Mouse (Mus musculus): ENCODE measurements around the gene Gimap5. TPM values are rescaled to one million over a fixed set of nuclear protein-coding genes. Genes with fewer than 3 reads are reported as not detected.

Gimap5 gene
- polyA plus RNA-seq, 1 experiment from 2014 or later, result 2.0 TPM

DNA sequence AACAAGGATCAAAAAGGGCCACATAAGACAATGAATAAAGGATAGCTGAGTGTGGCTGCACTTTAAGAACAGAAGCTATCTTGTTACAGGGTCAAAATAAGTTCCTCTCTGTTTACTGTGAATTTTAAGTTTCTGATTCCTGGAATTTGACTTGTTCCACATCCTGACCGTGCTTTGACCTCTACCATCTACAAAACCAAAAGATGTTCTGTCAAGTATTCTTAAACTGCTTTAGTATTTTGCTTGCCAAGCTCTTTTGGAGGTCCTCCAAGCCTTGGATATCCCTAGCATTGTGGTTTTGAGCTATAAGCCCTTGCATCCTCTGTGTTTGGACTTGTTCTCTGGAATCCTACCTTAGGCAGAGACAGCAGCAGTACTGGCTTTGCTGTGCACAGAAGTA, 39.2 kb downstream of the Gimap5 start:
- Histone ChIP-seq H3K27me3 (no peaks in the 10 kb centered on the region), H3K4me2 (no peak overlapping the region), H3K9me3 (no peaks in the 10 kb centered on the region), H3K9ac (no peak overlapping the region), H3K4me3 (no peak overlapping the region), H3K36me3 (no peaks in the 10 kb centered on the region), H3K27ac (replicated peaks) (no peak overlapping the region), H3K4me1 (replicated peaks) (no peaks in the 10 kb centered on the region)
- 67% methylated on average over 1 of the region's 1 CpGs for WGBS
- ATAC-seq (ENCODE audit: low read depth), result no peak

DNA sequence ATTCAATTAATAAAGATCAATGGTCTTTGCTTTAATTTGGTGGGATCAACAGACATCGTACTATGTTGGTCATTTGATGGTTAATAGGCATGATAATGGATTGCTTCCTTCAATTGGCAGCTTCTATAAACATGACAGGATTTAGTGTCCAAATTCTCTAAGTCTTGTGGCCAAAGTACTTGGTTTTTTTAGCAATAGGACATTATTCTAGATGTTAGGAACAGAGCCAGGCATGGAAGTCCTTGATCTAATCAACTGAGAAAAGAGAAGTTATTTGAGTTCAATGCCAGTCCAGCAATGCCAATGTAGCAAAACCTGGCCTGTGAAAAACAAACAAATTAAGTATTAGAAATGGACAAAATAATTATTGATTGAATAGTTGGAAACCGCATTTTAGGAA, 39.6 kb downstream of the Gimap5 start:
- no peak overlapping the region for H3K4me2 ChIP-seq
- H3K4me1 ChIP-seq (replicated peaks), result no peaks in the 10 kb centered on the region
- WGBS, result 80% methylated on average over 2 of the region's 2 CpGs
- H3K27ac ChIP-seq (replicated peaks), result no peak overlapping the region
- H3K36me3 ChIP-seq, result no peaks in the 10 kb centered on the region
- no peak overlapping the region for H3K9ac ChIP-seq
- no peak for ATAC-seq (ENCODE audit: low read depth)
- H3K4me3 ChIP-seq, result no peak overlapping the region
- no peaks in the 10 kb centered on the region for H3K27me3 ChIP-seq
- no peaks in the 10 kb centered on the region for H3K9me3 ChIP-seq

DNA sequence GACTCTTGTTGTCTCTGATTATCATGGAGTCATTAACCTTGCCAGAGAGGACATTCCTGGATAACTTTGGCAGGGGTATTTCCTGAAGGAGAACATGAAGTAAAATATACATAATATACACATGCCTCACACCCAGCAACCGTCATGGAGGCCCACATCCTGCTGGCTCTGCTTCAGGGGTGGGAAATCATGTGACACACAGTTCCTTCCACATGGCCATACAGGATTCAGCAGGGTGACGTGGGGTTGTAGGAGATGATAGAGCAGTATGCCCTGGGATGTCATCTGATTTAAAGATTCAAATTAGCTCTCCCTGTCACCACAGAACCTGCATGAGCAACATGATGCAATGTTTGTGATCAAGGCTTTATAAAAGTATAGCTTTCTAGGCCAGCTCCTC, 41.9 kb downstream of the Gimap5 start:
- whole genome bisulfite sequencing, result 87% methylated on average over 2 of the region's 2 CpGs
- ATAC-seq (ENCODE audit: low read depth), result no peak

DNA sequence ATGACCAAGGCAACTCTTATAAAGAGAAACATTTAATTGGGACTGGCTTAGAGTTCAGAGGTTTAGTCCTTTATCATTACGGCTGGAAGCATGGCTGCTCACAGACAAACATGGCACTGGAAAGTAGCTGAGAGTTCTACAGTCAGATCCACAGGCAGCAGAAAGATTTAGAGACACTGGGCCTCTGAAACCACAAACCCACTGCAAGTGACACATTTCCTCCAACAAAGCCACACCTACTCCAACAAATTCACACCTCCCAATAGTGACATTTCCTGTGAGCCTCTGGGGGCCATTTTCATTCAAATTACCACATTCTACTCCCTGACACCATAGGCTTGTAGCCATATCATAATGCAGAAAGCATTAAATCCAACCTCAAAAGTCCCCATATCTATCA, 55.9 kb downstream of the Gimap5 start:
- WGBS, result 90% methylated on average over 1 of the region's 1 CpGs
- Histone ChIP-seq H3K36me3 (no peaks in the 10 kb centered on the region), H3K4me1 (replicated peaks) (no peaks in the 10 kb centered on the region), H3K27ac (replicated peaks) (no peak overlapping the region), H3K27me3 (no peaks in the 10 kb centered on the region), H3K9ac (no peak overlapping the region), H3K4me2 (no peak overlapping the region), H3K4me3 (no peak overlapping the region), H3K9me3 (no peaks in the 10 kb centered on the region; the same call in 1 of the 2 replicates)
- no peak for ATAC-seq (ENCODE audit: low read depth)

More for the DNA sequence above, 41.9 kb downstream of the Gimap5 start:
- Histone ChIP-seq H3K27me3 (no peaks in the 10 kb centered on the region), H3K9ac (no peak overlapping the region), H3K36me3 (no peaks in the 10 kb centered on the region), H3K27ac (replicated peaks) (no peak overlapping the region), H3K9me3 (no peaks in the 10 kb centered on the region), H3K4me3 (no peak overlapping the region), H3K4me2 (no peak overlapping the region), H3K4me1 (replicated peaks) (no peaks in the 10 kb centered on the region)

DNA sequence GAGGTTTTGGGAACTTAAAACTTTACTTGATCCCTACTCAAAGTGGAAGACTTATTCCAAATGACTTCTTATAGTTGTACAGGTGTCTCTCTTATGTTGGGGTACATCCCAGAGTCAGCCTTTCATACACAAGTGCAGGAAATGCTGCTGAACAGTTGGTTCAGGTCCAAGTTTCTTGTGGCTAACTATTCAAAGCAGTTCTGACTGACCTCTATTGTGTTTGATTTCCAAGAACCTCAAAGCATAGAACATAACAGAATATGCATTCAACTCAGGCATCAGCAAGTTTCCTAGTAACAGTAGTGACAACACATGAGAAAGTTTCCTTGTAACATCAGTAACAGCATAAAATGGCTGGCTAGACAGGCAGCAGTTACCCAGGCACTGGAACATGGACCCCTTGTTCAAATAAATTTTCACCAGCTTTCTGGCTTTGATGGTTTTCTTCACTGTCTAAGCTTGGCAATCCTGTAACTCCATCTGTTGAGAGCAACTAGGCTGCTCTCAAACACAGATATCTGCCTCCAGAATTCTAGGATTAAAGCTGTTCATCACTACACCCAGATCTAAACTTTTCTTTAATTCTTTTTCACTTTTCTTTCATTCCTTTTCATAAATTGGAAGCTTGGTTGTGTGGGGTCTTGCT, 57.5 kb downstream of the Gimap5 start:
- no peak overlapping the region for H3K27ac ChIP-seq (replicated peaks)
- ATAC-seq (ENCODE audit: low read depth), result no peak
- H3K27me3 ChIP-seq, result no peaks in the 10 kb centered on the region

More for the DNA sequence above, 57.5 kb downstream of the Gimap5 start:
- no peak overlapping the region for H3K9ac ChIP-seq
- no peaks in the 10 kb centered on the region; the same call in 1 of the 2 replicates for H3K9me3 ChIP-seq
- H3K4me1 ChIP-seq (replicated peaks), result no peaks in the 10 kb centered on the region
- H3K4me2 ChIP-seq, result no peak overlapping the region
- H3K36me3 ChIP-seq, result no peaks in the 10 kb centered on the region
- H3K4me3 ChIP-seq, result no peak overlapping the region

Other genes with a start within 250 kb of the Gimap5 start
- 177 and 203 TPM in 2 replicates for gene Atp6v0e2, start 208.6 kb upstream of the Gimap5 start, polyA plus RNA-seq (2015; fragmentation: Nextera tagmentation; extraction: Ambion mirVana)
- 20.7 and 24.0 TPM in 2 replicates for gene Lrrc61, start 191.4 kb upstream of the Gimap5 start, polyA plus RNA-seq (2015; fragmentation: Nextera tagmentation; extraction: Ambion mirVana)
- gene Rarres2, start 173.4 kb upstream of the Gimap5 start, polyA plus RNA-seq (2015; fragmentation: Nextera tagmentation; extraction: Ambion mirVana), result 9.2 and 10.9 TPM in 2 replicates
- gene Gm45021, start 156.6 kb upstream of the Gimap5 start, polyA plus RNA-seq (2015; fragmentation: Nextera tagmentation; extraction: Ambion mirVana), result not detected in 2 replicates
- 38.0 and 40.3 TPM in 2 replicates for gene Repin1, start 152.3 kb upstream of the Gimap5 start, polyA plus RNA-seq (2015; fragmentation: Nextera tagmentation; extraction: Ambion mirVana)
- gene Gm44965, start 152.3 kb upstream of the Gimap5 start, polyA plus RNA-seq (2015; fragmentation: Nextera tagmentation; extraction: Ambion mirVana), result not detected in 2 replicates
- 11.3 and 15.7 TPM in 2 replicates for gene Zfp775, start 144.1 kb upstream of the Gimap5 start, polyA plus RNA-seq (2015; fragmentation: Nextera tagmentation; extraction: Ambion mirVana)
- gene AI854703, start 119.4 kb upstream of the Gimap5 start, polyA plus RNA-seq (2015; fragmentation: Nextera tagmentation; extraction: Ambion mirVana), result 11.2 and 12.7 TPM in 2 replicates
- gene Gimap8, start 99.0 kb upstream of the Gimap5 start, polyA plus RNA-seq (2015; fragmentation: Nextera tagmentation; extraction: Ambion mirVana), result 0.74 TPM in 2 replicates
- 1.6 and 2.7 TPM in 2 replicates for gene Gimap9, start 70.1 kb upstream of the Gimap5 start, polyA plus RNA-seq (2015; fragmentation: Nextera tagmentation; extraction: Ambion mirVana)
- gene Gimap4, start 61.6 kb upstream of the Gimap5 start, polyA plus RNA-seq (2015; fragmentation: Nextera tagmentation; extraction: Ambion mirVana), result 2.9 and 3.3 TPM in 2 replicates
- 10.9 and 11.6 TPM in 2 replicates for gene Gimap6, start 38.0 kb upstream of the Gimap5 start, polyA plus RNA-seq (2015; fragmentation: Nextera tagmentation; extraction: Ambion mirVana)
- gene Gm28053, start 27.6 kb upstream of the Gimap5 start, polyA plus RNA-seq (2015; fragmentation: Nextera tagmentation; extraction: Ambion mirVana), result 0.95 TPM in 1 of 2 replicates, not detected in the other
- gene Gimap7, start 27.6 kb upstream of the Gimap5 start, polyA plus RNA-seq (2015; fragmentation: Nextera tagmentation; extraction: Ambion mirVana), result not detected in 2 replicates
- 8.6 and 8.7 TPM in 2 replicates for gene Gimap1, start 7.1 kb upstream of the Gimap5 start, polyA plus RNA-seq (2015; fragmentation: Nextera tagmentation; extraction: Ambion mirVana)
- not detected in 2 replicates for gene Gimap3, start 24.7 kb downstream of the Gimap5 start, polyA plus RNA-seq (2015; fragmentation: Nextera tagmentation; extraction: Ambion mirVana)
- gene Tmem176a, start 94.7 kb downstream of the Gimap5 start, polyA plus RNA-seq (2015; fragmentation: Nextera tagmentation; extraction: Ambion mirVana), result 22.8 and 30.5 TPM in 2 replicates
- 127 and 151 TPM in 2 replicates for gene Tmem176b, start 95.3 kb downstream of the Gimap5 start, polyA plus RNA-seq (2015; fragmentation: Nextera tagmentation; extraction: Ambion mirVana)
- not detected in 2 replicates for gene Aoc1, start 126.7 kb downstream of the Gimap5 start, polyA plus RNA-seq (2015; fragmentation: Nextera tagmentation; extraction: Ambion mirVana)
- gene 1600015I10Rik, start 183.7 kb downstream of the Gimap5 start, polyA plus RNA-seq (2015; fragmentation: Nextera tagmentation; extraction: Ambion mirVana), result not detected in 2 replicates
- not detected in 2 replicates for gene Doxl2, start 228.8 kb downstream of the Gimap5 start, polyA plus RNA-seq (2015; fragmentation: Nextera tagmentation; extraction: Ambion mirVana)
- gene Svs1, start 240.7 kb downstream of the Gimap5 start, polyA plus RNA-seq (2015; fragmentation: Nextera tagmentation; extraction: Ambion mirVana), result not detected in 2 replicates

All from neural tube, embryonic 13.5 days (tissue).